Mouse (Mus musculus) liver, adult 2 months (tissue): ENCODE measurements around the gene Pik3r6. TPM values are rescaled to one million over a fixed set of nuclear protein-coding genes. Genes with fewer than 3 reads are reported as not detected.
A peak's percentile ranks its signal among the peaks of the same experiment; 100 is the strongest.

ENCODE experiments used
- DNase-seq: peaks from one replicate; pipeline ENCODE4 v3.0.0-alpha.2; 2011; ENCODE audit warnings: low read depth, low spot score; ENCODE audit errors: extremely low read depth
- H3K27ac ChIP-seq: fragments of 200-500 bp; replicated peaks from 2 replicates; pipeline ENCODE4 v1.5.1; 2012; ENCODE audit warnings: low read depth, mild to moderate bottlenecking, control low read depth, inconsistent platforms, low read length; ENCODE audit not compliant: insufficient read depth
- H3K27me3 ChIP-seq: fragments of 200-500 bp; 2 replicates; pipeline ENCODE4 v1.6.1; 2012; ENCODE audit warnings: mild to moderate bottlenecking, moderate library complexity, low read length, inconsistent platforms; ENCODE audit not compliant: control insufficient read depth, insufficient read depth
- H3K36me3 ChIP-seq: fragments of 200-500 bp; 2 replicates; pipeline ENCODE4 v1.6.1; 2012; ENCODE audit warnings: low read length, inconsistent platforms; ENCODE audit not compliant: control insufficient read depth, insufficient read depth
- H3K4me1 ChIP-seq: fragments of 200-500 bp; 2 replicates; pipeline ENCODE4 v1.6.1; 2011; ENCODE audit warnings: low read length; ENCODE audit not compliant: control insufficient read depth, insufficient read depth
- H3K4me3 ChIP-seq: fragments of 200-500 bp; 2 replicates; pipeline ENCODE4 v1.5.1; 2011; ENCODE audit warnings: low read depth, mild to moderate bottlenecking, control low read depth, low read length, moderate library complexity; ENCODE audit not compliant: insufficient read depth
- H3K79me2 ChIP-seq: fragments of 200-500 bp; 2 replicates; pipeline ENCODE4 v1.6.1; 2012; ENCODE audit warnings: inconsistent platforms, mild to moderate bottlenecking, low read length, moderate library complexity; ENCODE audit not compliant: control insufficient read depth, insufficient read depth
- H3K9ac ChIP-seq: fragments of 200-500 bp; 2 replicates; pipeline ENCODE4 v1.6.1; 2012; ENCODE audit warnings: low read depth, mild to moderate bottlenecking, control low read depth, inconsistent platforms, low read length
- CTCF ChIP-seq: fragments of 200-500 bp; IDR thresholded peaks from 2 replicates; pipeline ENCODE4 v1.5.1; 2011; ENCODE audit warnings: low read depth, low read length, control low read depth
- POLR2A ChIP-seq: fragments of 200-500 bp; IDR thresholded peaks from 2 replicates; pipeline ENCODE4 v1.6.1; 2011; ENCODE audit warnings: low read length, control low read depth; ENCODE audit not compliant: insufficient read depth; ENCODE audit errors: extremely low read depth
- WGBS: fragments of 180-500 bp; shearing (Covaris S2); methylation state at CpG from one replicate; pipeline ENCODE4 v1.1.7; 2018; 5-methylcytosine and 5-hydroxymethylcytosine counted together
- polyA plus RNA-seq: library from polyadenylated mRNA; depleted of rRNA; stranded (reverse); fragments of >200 nt; gene quantifications from 2 replicates; pipeline ENCODE4 v1.2.3, GENCODE M21; 2012; rRNA removed
- total RNA-seq: library from RNA; depleted of rRNA; stranded (reverse); fragments of >200 nt; gene quantifications from 2 replicates; pipeline ENCODE4 v1.2.3, GENCODE M21; 2014; rRNA removed

Gene Pik3r6
- total RNA-seq = 0.74 and 1.4 TPM in 2 replicates
- 0.37 and 0.73 TPM in 2 replicates for polyA plus RNA-seq

GRCm38 (mm10) chr11:68502902-68503629 is at the start of gene Pik3r6:
Pik3r6 (plus strand) TSS chr11:68503019.
- no peaks in the 10 kb centered on the region for H3K4me1 ChIP-seq
- H3K4me3 ChIP-seq = peak within 1 kb of the TSS; percentile 45
- peak within 1 kb of the TSS; percentile 56; the same call in 1 of the 2 replicates for H3K9ac ChIP-seq
- no peaks in the 10 kb centered on the region for H3K36me3 ChIP-seq
- DNase-seq = peak; percentile 37
- no peaks in the 10 kb centered on the region for H3K79me2 ChIP-seq
- no peak for TF ChIP-seq CTCF
- TF ChIP-seq POLR2A = 0 out of 2 replicates have a peak, but pooled peaks have one; percentile 18
- peak within 1 kb of the TSS; percentile 43; the same call in 1 of the 2 replicates for H3K27ac ChIP-seq
- H3K27me3 ChIP-seq = no peaks in the 10 kb centered on the region
- 70% methylated on average over 8 of the region's 8 CpGs for WGBS

- no peaks in the 10 kb centered on the region for H3K79me2 ChIP-seq
- no peak overlapping the region for H3K4me3 ChIP-seq
- H3K9ac ChIP-seq = no peak overlapping the region
- WGBS = 54% methylated on average over 6 of the region's 6 CpGs
- H3K27me3 ChIP-seq = no peaks in the 10 kb centered on the region
- TF ChIP-seq CTCF (no peak), POLR2A (no peak)
- no peaks in the 10 kb centered on the region for H3K36me3 ChIP-seq
- no peak overlapping the region for H3K27ac ChIP-seq
- no peaks in the 10 kb centered on the region for H3K4me1 ChIP-seq
- no peak for DNase-seq
Observed at GRCm38 (mm10) chr11:68453301-68453700, 49.5 kb upstream of the Pik3r6 start.

GRCm38 (mm10) chr11:68458086-68458485 is 44.7 kb upstream of the Pik3r6 start:
- TF ChIP-seq POLR2A = no peak
- no peak for TF ChIP-seq CTCF
- no peak overlapping the region for H3K9ac ChIP-seq
- H3K27ac ChIP-seq = no peak overlapping the region
- peak; percentile 18 for DNase-seq
- no peaks in the 10 kb centered on the region for H3K79me2 ChIP-seq
- WGBS = 79% methylated on average over 8 of the region's 8 CpGs
- H3K4me1 ChIP-seq = no peaks in the 10 kb centered on the region
- H3K36me3 ChIP-seq = no peaks in the 10 kb centered on the region
- H3K4me3 ChIP-seq = no peak overlapping the region
- H3K27me3 ChIP-seq = no peaks in the 10 kb centered on the region

GRCm38 (mm10) chr11:68459021-68459420 is 43.8 kb upstream of the Pik3r6 start:
- no peak overlapping the region for H3K27ac ChIP-seq
- TF ChIP-seq POLR2A (no peak), CTCF (no peak)
- H3K36me3 ChIP-seq = no peaks in the 10 kb centered on the region
- H3K79me2 ChIP-seq = no peaks in the 10 kb centered on the region
- H3K9ac ChIP-seq = no peak overlapping the region
- DNase-seq = no peak
- no peaks in the 10 kb centered on the region for H3K4me1 ChIP-seq
- WGBS = 87% methylated on average over 5 of the region's 5 CpGs
- H3K4me3 ChIP-seq = no peak overlapping the region
- H3K27me3 ChIP-seq = no peaks in the 10 kb centered on the region

- H3K27me3 ChIP-seq = no peaks in the 10 kb centered on the region
Observed at GRCm38 (mm10) chr11:68459486-68459885, 43.3 kb upstream of the Pik3r6 start.

GRCm38 (mm10) chr11:68462716-68463115 is 40.1 kb upstream of the Pik3r6 start:
- no peaks in the 10 kb centered on the region for H3K4me1 ChIP-seq
- H3K27me3 ChIP-seq = no peaks in the 10 kb centered on the region
- H3K4me3 ChIP-seq = no peak overlapping the region
- no peaks in the 10 kb centered on the region for H3K79me2 ChIP-seq
- DNase-seq = no peak
- WGBS = 69% methylated on average over 3 of the region's 3 CpGs
- H3K27ac ChIP-seq = no peak overlapping the region
- H3K9ac ChIP-seq = no peak overlapping the region
- no peak for TF ChIP-seq POLR2A
- no peak for TF ChIP-seq CTCF
- no peaks in the 10 kb centered on the region for H3K36me3 ChIP-seq

More at GRCm38 (mm10) chr11:68459486-68459885, 43.3 kb upstream of the Pik3r6 start:
- TF ChIP-seq POLR2A (no peak), CTCF (no peak)
- Histone ChIP-seq H3K27ac (no peak overlapping the region), H3K36me3 (no peaks in the 10 kb centered on the region), H3K4me3 (no peak overlapping the region), H3K79me2 (no peaks in the 10 kb centered on the region), H3K9ac (no peak overlapping the region), H3K4me1 (no peaks in the 10 kb centered on the region)
- peak; percentile 61 for DNase-seq
- 45% methylated on average over 5 of the region's 5 CpGs for WGBS
